Mouse (Mus musculus) kidney, embryonic 16.5 days (tissue): ENCODE measurements around the gene Asdurf. TPM values are rescaled to one million over a fixed set of nuclear protein-coding genes. Genes with fewer than 3 reads are reported as not detected.

Experiments used
- polyA plus RNA-seq: library from polyadenylated mRNA; unstranded; fragments of >200 nt; fragmentation: Nextera tagmentation; extraction: Ambion mirVana; gene quantifications from 2 replicates; pipeline ENCODE4 v1.2.1, GENCODE M21; 2015

Asdurf gene
- polyA plus RNA-seq, 1 experiment from 2014 or later: 6.2 TPM

Other genes starting within 250 kb of the Asdurf start
- gene 1700019A02Rik, start 165.0 kb downstream of the Asdurf start, polyA plus RNA-seq: not detected in 2 replicates
- 18.6 and 20.7 TPM in 2 replicates for gene Pms1, start 55.6 kb downstream of the Asdurf start, polyA plus RNA-seq
- gene Ormdl1, start 55.5 kb downstream of the Asdurf start, polyA plus RNA-seq: 47.8 and 48.3 TPM in 2 replicates
- not detected in 2 replicates for gene Gm28778, start 55.5 kb downstream of the Asdurf start, polyA plus RNA-seq
- 20.5 and 22.0 TPM in 2 replicates for gene Osgepl1, start 39.0 kb downstream of the Asdurf start, polyA plus RNA-seq
- 0.39 and 0.84 TPM in 2 replicates for gene Gm28551, start within 50 bp of the Asdurf start, polyA plus RNA-seq
- gene Asnsd1, start 133 bp upstream of the Asdurf start, polyA plus RNA-seq: 64.1 and 66.0 TPM in 2 replicates